In the genomic region with DNA sequence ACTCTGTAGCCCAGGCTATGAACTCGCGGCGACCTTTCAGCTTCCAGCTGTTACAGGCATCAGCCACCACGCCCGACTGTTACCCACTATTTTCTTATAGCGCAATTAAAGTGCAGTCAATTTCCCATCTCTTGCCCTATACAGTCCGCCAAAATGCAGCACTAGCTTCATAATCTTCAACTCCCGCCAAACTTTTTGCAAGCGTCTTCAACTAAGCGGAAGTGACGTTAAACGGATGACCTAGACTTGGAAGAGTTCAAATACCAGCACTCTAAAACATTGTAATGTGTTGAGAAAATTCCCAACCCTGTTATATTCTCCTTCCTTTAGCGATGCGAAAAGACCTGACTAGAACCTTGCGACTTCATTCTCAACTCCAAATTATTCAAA, we compare ENCODE assay signal across 8 mouse cellular contexts. TPM values are rescaled to one million over a fixed set of nuclear protein-coding genes. Genes with fewer than 3 reads are reported as not detected.
DNase-seq lines count a peak whose midpoint lies in the region; ATAC-seq and TF ChIP-seq lines count a peak whose summit lies in the region.

No protein-coding gene starts in this region.

- no peak for TF ChIP-seq CTCF in cortical plate, adult 2 months (IDR thresholded peaks at IDR 0.05; ENCODE audit: extremely low read depth, insufficient read depth, low read length)

- peak overlapping the region; percentile 78 for H3K4me2 ChIP-seq in heart, embryonic 12.5 days

- H3K4me1 ChIP-seq in cortical plate, adult 2 months (ENCODE audit: control insufficient read depth, insufficient read depth, low read length) = no peaks in the 10 kb centered on the region
- H3K4me1 ChIP-seq in heart, embryonic 12.5 days (replicated peaks) = peaks cover 5% of the 10 kb centered on the region

- ATAC-seq in heart, embryonic 12.5 days (ENCODE audit: insufficient number of reproducible peaks, low FRiP score) = peak; percentile 19

- WGBS in heart, embryonic 12.5 days = 0% methylated on average over 15 of the region's 15 CpGs

- TF ChIP-seq POLR2A in cortical plate, adult 2 months (IDR thresholded peaks at IDR 0.05; ENCODE audit: extremely low read depth, insufficient read depth, low read length) = no peak

- peak; percentile 21 to 34 for DNase-seq in spleen, adult 18-20 months
- no peak for DNase-seq in spleen, adult 12 weeks (ENCODE audit: low spot score)
- peak; percentile 56 to 77 for DNase-seq in kidney, postnatal 36 days
- DNase-seq in lung, postnatal 14 days = peak; percentile 63
- DNase-seq in ovary, postnatal 36 days (ENCODE audit: low spot score) = peak; percentile 16
- no peak for DNase-seq in yolk sac, embryonic 10.5 days (ENCODE audit: low spot score)

- H3K27me3 ChIP-seq in heart, embryonic 12.5 days (replicated peaks) = no peaks in the 10 kb centered on the region

- peak overlapping the region; percentile 32 for H3K4me3 ChIP-seq in cortical plate, adult 2 months (ENCODE audit: insufficient read depth, low read length)
- H3K4me3 ChIP-seq in heart, embryonic 12.5 days = peak overlapping the region; percentile 91

- H3K27ac ChIP-seq in cortical plate, adult 2 months (ENCODE audit: insufficient read depth, low read length) = 0 out of 2 replicates have a peak overlapping the region, but pooled peaks have one; percentile 15
- peak overlapping the region; percentile 79; the same call in 1 of the 2 replicates for H3K27ac ChIP-seq in heart, embryonic 12.5 days (ENCODE audit: poor library complexity, severe bottlenecking)

- peak overlapping the region; percentile 78 for H3K9ac ChIP-seq in heart, embryonic 12.5 days

- H3K9me3 ChIP-seq in heart, embryonic 12.5 days (replicated peaks) = no peaks in the 10 kb centered on the region

- H3K36me3 ChIP-seq in heart, embryonic 12.5 days = no peaks in the 10 kb centered on the region

RNA-seq across cellular contexts. Expression of gene Zranb3, which starts 0.6 kb away (rescaled TPM):
- 5.5 and 6.4 TPM in 2 replicates for polyA plus RNA-seq in cortical plate, adult 2 months (2012; rRNA removed)
- 7.6 and 8.8 TPM in 2 replicates for polyA plus RNA-seq in heart, embryonic 12.5 days (2016; fragmentation: Nextera tagmentation; extraction: Ambion mirVana)

RNA-seq across cellular contexts. Expression of gene R3hdm1, which starts 0.9 kb away (rescaled TPM):
- polyA plus RNA-seq in cortical plate, adult 2 months (2012; rRNA removed) = 454 and 497 TPM in 2 replicates
- polyA plus RNA-seq in heart, embryonic 12.5 days (2016; fragmentation: Nextera tagmentation; extraction: Ambion mirVana) = 63.6 and 65.9 TPM in 2 replicates

Comparison
In these comparisons a context has a peak if more than half of its experiments do, and no peak if none do; other contexts are left out.
1. DNase-seq: peak in spleen, adult 18-20 months (2 of 2), kidney, postnatal 36 days (2 of 2), lung, postnatal 14 days (single experiment) and ovary, postnatal 36 days (single experiment); none in spleen, adult 12 weeks (single experiment) and yolk sac, embryonic 10.5 days (single experiment).